Mouse (Mus musculus): ENCODE measurements around the gene Ctf1.
"Not testable (repeated sequence)": the region's sequence is repeated elsewhere in the genome, so short reads cannot be mapped to it uniquely, and the experiment has no call there.

The Ctf1 gene

DNA sequence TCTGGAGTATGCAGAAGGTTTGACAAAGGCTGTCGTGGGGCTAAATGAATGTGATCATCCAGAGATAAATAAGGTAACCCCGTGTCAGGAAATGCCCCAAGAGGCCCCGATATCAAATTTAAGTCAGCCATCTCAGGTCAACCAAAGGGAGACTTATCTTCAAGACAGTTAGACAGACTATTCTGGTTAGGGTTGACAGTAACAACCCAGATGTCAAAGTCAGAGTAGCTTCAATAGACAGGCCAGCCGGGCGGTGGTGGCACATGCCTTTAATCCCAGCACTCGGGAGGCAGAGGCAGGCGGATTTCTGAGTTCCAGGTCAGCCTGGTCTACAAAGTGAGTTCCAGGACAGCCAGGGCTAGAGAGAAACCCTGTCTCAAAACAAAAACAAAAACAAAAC lies 18.8 kb upstream of the Ctf1 start:
- DNase-seq (ENCODE audit: low spot score) = not testable (repeated sequence)

DNA sequence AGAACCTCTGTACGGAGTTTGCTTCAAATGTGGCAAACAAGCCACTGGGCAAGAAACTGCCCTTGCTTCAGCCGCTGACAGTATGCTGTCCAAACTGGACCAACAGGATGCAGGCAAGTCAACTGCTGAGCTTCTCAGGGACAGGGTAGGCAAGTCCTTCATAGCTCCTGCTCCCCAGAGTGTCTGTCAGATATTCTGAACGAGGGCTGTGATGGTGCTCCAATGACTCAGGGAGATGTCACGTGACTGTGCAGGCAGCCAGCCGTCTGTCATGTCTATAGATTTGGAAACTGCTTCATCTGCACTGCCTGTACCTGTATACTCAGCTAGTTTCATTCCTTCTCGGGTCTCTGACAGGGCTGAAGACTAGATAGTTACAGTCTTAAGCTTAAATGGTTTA lies 13.6 kb upstream of the Ctf1 start:
- no peak for DNase-seq (ENCODE audit: low spot score)

GRCm38 (mm10) chr7:127700712-127701331 lies 11.7 kb upstream of the Ctf1 start:
- no peak for DNase-seq (ENCODE audit: low spot score)

- DNase-seq (ENCODE audit: low spot score) = no peak
These were observed 8.9 kb upstream of the Ctf1 start for GRCm38 (mm10) chr7:127703561-127704178.

DNA sequence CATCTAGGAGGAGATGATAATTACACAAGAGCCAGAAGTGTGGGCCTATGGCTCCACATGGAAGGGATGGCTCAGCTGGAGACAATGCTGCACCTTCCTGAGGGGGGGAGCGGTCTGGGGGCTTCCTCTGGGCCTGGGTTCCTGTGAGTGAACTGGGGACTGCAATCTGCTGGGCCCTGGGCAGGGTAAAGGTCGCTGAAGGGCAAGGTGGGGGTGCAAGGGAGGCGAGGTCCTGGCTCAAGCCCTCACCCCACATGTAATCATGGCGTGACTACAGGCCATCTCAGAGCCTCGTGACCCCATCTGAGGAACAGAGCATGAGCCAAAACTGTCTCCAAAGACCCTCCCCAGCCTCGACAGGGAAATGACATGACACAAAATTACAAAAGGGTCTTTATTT lies 7.9 kb upstream of the Ctf1 start:
- no peak for DNase-seq (ENCODE audit: low spot score)

GRCm38 (mm10) chr7:127705706-127706105 lies 6.8 kb upstream of the Ctf1 start:
- no peak for DNase-seq (ENCODE audit: low spot score)

DNA sequence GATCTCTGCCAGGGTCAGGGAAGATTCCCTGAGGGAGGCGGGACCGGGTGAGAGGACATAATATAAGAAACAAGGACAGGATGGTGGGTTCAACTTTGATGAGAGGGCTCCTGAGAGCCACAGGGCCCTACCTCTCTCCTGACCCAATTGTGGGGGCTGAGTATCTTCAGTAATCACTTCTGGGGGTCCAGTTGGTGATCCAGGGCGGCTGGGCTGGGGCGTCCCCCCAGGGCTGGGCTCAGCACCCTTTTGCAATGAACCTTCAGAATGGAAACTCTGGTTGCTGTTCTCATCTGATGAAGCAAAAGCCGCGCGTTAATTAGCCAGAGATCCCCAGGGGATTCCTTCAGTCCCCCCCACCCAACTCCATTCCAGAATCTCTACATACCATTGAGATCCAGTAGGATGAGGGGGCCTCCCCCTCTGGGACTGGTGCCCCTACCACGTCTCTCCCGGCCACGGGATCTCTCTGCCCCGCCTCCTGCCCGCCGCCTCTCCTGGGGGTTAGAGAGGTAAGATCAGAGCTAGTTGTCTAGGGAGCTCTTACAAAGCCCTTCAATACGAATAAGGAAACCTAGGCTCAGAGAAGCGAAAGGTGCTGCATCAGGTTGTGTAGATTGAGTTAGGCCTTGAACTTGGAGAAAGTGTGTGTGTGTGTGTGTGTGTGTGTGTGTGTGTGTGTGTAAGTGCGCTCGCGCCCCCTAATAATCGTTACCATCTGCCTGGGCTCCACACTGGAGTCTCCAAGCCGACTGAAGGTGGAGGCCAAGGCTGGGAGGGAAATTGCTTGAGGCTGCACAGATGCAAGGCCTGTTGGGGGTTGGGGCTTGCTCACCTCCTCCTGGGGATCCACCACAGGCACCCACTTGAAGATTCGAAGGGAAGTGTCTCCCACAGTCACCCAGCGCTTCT lies 5.2 kb upstream of the Ctf1 start:
- peak; percentile 13 for DNase-seq (ENCODE audit: low spot score)

DNA sequence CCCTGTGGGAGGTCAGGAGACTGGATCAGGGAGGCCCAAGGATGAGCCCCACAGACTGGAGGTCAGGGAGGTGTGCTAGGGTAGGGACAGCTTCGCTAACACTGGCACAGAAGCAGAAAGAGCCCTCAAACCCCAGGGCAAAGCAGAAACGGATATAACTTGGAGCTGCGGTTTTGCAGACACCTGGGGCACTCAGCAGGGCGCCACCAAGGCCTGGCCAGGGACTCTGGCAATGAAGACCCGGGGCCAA lies 4.7 kb upstream of the Ctf1 start:
- DNase-seq (ENCODE audit: low spot score) = no peak

- peak; percentile 92 for DNase-seq (ENCODE audit: low spot score)
These were observed 4.1 kb upstream of the Ctf1 start, which contains the start of gene Bcl7c for GRCm38 (mm10) chr7:127708207-127709078. Gene Bcl7c, minus strand, starts transcription at chr7:127708933.

DNA sequence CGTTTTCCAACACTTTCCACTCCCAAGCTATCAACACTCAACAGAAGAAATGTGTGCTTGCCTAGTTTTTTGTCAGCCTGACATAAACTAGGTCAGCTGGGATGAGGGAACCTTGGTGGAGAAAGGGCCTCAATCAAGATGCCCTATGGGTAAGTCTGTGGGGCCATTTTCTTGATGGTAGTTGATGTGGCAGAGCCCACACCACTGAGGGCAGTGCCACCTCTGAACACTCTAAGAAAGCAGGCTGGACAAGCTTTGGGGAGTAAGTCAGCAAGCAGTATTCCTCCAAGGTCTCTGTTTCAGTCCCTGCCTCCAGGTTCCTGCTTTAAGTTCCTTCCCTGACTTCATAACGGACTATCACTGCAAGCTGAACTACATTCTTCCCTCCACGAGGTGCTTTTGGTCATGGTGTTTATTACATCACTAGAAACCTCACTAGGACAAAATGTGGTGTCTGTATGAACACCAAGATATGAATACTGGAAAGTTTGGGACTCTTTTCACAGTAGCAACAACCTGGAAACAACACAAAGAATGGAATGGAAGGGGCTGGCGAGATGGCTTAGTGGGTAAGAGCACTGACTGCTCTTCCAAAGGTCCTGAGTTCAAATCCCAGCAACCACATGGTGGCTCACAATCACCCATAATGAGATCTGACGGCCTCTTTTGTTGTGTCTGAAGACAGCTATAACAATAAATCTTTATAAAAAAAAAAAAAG lies 3.1 kb upstream of the Ctf1 start:
- DNase-seq (ENCODE audit: low spot score) = no peak

DNA sequence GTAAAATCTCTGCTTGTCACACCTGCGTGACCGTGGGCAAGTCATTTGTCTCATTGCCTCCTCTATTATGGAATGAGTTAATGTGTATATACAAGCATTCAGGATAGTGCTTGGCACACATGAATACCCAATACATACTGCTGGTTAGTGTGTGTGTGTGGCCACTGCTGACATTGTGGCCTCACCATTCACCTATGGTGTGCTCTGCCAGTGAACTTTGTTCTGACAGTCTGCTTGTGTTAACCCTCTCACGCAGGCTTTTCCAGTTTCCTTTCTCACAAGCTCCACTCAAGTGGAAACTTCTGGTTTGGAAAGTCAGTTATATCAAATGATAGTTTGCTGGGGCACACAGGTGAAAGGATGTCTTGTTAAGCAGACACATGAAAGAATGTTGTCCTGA lies 1.5 kb upstream of the Ctf1 start:
- DNase-seq (ENCODE audit: low spot score) = no peak

GRCm38 (mm10) chr7:127711456-127711855 lies 1.1 kb upstream of the Ctf1 start:
- DNase-seq (ENCODE audit: low spot score) = no peak

DNA sequence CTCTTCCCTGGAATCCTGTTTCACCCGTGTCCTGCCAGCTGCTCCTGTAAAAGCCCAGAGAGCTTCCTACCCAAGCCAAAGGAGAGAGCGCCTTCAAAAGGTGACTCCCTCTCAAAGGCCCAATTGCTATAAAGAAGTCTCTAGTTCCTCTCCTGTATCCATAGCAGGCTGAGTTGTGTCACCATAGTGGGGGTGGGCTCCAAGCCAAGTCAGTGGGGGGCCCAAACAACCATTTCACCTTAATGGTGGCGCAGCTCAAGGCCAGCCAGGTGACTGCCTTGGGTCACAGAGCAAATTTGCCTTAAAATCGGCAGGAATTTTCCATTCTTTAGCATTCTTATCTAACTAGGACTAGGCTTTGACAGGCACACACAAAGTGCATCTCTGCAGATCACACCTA lies 2.3 kb downstream of the Ctf1 start:
- DNase-seq (ENCODE audit: low spot score) = no peak

GRCm38 (mm10) chr7:127716992-127717391 lies 4.5 kb downstream of the Ctf1 start:
- peak; percentile 64 for DNase-seq (ENCODE audit: low spot score)

DNA sequence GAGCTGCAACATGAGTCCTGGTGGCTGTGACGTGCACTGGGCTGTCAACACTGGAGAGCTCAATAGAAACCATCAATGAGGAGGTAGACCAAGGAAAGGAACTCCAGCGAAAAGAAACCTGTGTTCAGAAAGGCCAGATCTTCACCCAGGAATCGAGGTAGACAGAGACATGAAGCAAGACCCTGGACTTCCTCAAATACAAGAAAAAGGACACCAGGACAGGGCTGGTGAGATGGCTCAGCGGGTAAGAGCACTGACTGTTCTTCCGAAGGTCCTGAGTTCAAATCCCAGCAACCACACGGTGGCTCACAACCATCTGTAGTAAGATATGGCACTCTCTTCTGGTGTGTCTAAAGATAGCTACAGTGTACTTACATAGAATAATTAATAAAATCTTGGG lies 5.8 kb downstream of the Ctf1 start:
- no peak for DNase-seq (ENCODE audit: low spot score)

DNA sequence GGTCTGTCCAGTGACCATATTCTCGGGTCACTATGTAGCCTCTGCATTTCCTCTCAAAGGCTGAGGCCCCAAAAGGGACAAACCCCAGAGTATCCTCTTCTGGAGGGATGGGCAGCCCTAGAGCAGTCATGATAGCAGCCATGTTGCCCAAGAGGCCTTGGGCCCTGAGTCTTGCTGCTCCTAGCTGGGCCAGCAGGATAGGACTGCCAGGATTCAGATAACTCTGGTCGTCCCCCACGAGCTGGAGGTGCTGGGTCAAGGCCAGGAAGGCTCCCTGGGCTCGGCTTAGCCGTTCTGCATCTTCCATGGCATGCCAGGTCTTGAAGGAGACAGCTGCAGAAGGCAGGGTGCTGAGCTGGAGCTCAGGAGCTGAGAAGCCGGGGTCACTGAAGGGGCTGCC lies 6.7 kb downstream of the Ctf1 start:
- DNase-seq (ENCODE audit: low spot score) = no peak

- no peak for DNase-seq (ENCODE audit: low spot score)
These were observed 13.0 kb downstream of the Ctf1 start for GRCm38 (mm10) chr7:127725490-127725889.

- DNase-seq (ENCODE audit: low spot score) = no peak
These were observed 13.4 kb downstream of the Ctf1 start for GRCm38 (mm10) chr7:127725924-127726323.

DNA sequence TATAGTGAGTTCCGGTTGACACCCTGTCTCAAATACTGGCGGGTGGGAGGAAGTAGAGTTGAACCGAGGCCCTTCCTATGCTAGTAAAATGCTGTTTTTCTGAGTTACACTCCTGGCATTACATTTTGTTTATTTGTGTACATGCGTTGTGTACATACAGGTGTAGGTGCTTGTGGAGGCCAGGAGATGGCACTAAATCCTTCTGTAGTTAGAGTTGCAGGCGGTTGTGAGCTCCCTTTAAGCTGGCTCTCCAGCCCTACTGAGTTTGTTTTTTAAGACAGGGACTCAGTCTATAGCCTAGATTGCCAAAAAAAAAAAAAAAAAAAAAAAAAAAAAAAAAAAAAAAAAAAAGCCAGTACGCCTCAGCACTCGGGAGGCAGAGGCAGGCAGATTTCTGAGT lies 15.4 kb downstream of the Ctf1 start:
- no peak for DNase-seq (ENCODE audit: low spot score)

- DNase-seq (ENCODE audit: low spot score) = no peak
These were observed 17.6 kb downstream of the Ctf1 start for GRCm38 (mm10) chr7:127730170-127730569.

GRCm38 (mm10) chr7:127732066-127732465 lies 19.5 kb downstream of the Ctf1 start, which contains the start of gene Ctf2:
Gene Ctf2, minus strand, starts transcription at chr7:127732166.
- not testable (repeated sequence) for DNase-seq (ENCODE audit: low spot score)

Data from ovary, postnatal 14 days (tissue).